Mouse (Mus musculus) heart, postnatal 0 days (tissue): ENCODE results near the gene Lrig1.

ENCODE experiments used
- CTCF ChIP-seq: IDR thresholded peaks from 2 replicates; pipeline ENCODE4 v1.5.1; 2016; ENCODE audit warnings: antibody characterized with exemption, control low read depth, low read depth
- EP300 ChIP-seq: IDR thresholded peaks from 2 replicates; pipeline ENCODE4 v1.6.1; 2016; ENCODE audit warnings: antibody characterized with exemption, low read depth

GRCm38 (mm10) chr6:94620287-94620686, 79.7 kb downstream of the Lrig1 start:
- TF ChIP-seq CTCF (no peak), EP300 (no peak)
